In the genomic region with DNA sequence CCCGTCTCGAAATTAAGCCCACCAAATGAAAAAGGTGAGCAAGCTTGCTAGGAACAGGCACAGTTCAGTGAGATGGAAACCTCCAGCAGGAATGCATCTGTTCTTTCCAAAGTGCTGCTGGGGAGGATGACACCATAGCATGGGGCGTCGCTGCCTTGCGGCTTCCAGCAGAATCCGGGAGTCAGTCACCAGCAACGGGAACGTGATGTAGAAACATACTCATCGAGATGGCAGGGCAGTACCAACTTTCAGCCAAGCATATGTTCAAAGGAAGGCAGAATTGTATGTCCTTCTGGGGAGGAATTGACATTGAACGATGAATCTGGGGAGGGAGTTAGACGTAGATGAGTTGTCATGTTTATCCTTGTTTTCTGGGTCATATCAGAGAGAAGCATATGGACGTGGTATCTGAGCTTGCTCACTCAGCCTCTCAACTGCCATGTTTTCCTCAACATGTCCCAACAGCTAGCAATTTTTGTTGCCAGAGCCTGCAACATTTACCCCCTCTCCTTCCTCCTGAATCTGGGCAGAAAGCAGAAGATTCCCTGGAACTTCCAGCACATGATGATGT, we compare ENCODE assay signal across 24 mouse cellular contexts.
DNase-seq lines count a peak whose midpoint lies in the region; ATAC-seq lines count a peak whose summit lies in the region.
"Had no signal": no experiment of that assay in that cellular context is flagged by ENCODE, and none has a peak within 500 bp of the region (broad histone marks: within the 10 kb centered on the region; RNA-seq: fewer than 3 reads in every experiment).

No protein-coding gene starts in this region.

- peak; percentile 90 for ATAC-seq in frontal cortex, adult (ENCODE audit: low TSS enrichment)
- ATAC-seq: forebrain, embryonic 13.5 days; inflammation-experienced regulatory T-cells, adult 6 months; midbrain, embryonic 15.5 days; Patski had no signal

- intact Hi-C loops in left cerebral cortex, postnatal 36 days (cut with DNase I), result no loop called here
- intact Hi-C loops in left cerebral cortex, postnatal 4 days (cut with DNase I), result no loop called here

- DNase-seq in frontal cortex, postnatal 14 days (ENCODE audit: low spot score in 2 of 2), result no peak
- DNase-seq in left cerebral cortex, postnatal 36 days (ENCODE audit: low spot score in 2 of 2), result peak; percentile 19 to 21
- no peak for DNase-seq in left cerebral cortex, postnatal 4 days
- peak; percentile 25 to 45 for DNase-seq in frontal cortex, postnatal 36 days (ENCODE audit: low spot score in 2 of 2)
- no peak for DNase-seq in thymus, adult 18-20 months
- no peak for DNase-seq in retina, postnatal 1 day
- DNase-seq: adrenal gland, postnatal 14 days; cerebellum, adult 2 months; cerebellum, postnatal 14 days; heart, adult 2 months; heart, postnatal 4 days; kidney, adult 11 months; kidney, postnatal 14 days; layer of hippocampus, adult 9-11 months; lung, embryonic 14.5 days; lung, postnatal 14 days; spleen, adult 18-20 months; thymus, adult 2 months; thymus, postnatal 36 days had no signal

Comparison
In these comparisons a context has a peak if more than half of its experiments do, and no peak if none do; other contexts are left out.
1. DNase-seq: peak in left cerebral cortex, postnatal 36 days (2 of 2) and frontal cortex, postnatal 36 days (2 of 2); none in frontal cortex, postnatal 14 days (0 of 2), left cerebral cortex, postnatal 4 days (single experiment), thymus, adult 18-20 months (0 of 2) and retina, postnatal 1 day (single experiment).